Mouse (Mus musculus): ENCODE measurements around the gene Mrps10. TPM values are rescaled to one million over a fixed set of nuclear protein-coding genes. Genes with fewer than 3 reads are reported as not detected.
"Not testable (repeated sequence)": the region's sequence is repeated elsewhere in the genome, so short reads cannot be mapped to it uniquely, and the experiment has no call there.

Mrps10 gene
- polyA plus RNA-seq, 1 experiment from 2014 or later = 72.9 TPM

- WGBS = 21% methylated on average over 23 of the region's 24 CpGs
- Histone ChIP-seq H3K36me3 (ENCODE audit: control insufficient read depth, insufficient read depth, low read length) (no peaks in the 10 kb centered on the region), H3K4me2 (ENCODE audit: low read depth, low read length) (peak overlapping the region; percentile 54), H3K4me3 (ENCODE audit: low read depth, low read length) (peak overlapping the region; percentile 33), H3K4me1 (ENCODE audit: control insufficient read depth, insufficient read depth, low read length) (peaks cover 9% of the 10 kb centered on the region), H3K27ac (replicated peaks; ENCODE audit: low read depth, low read length) (no peak overlapping the region), H3K9ac (ENCODE audit: low read depth, low read length) (0 out of 2 replicates have a peak overlapping the region, but pooled peaks have one; percentile 45), H3K9me3 (ENCODE audit: control insufficient read depth, low read length) (no peaks in the 10 kb centered on the region), H3K27me3 (replicated peaks; ENCODE audit: control insufficient read depth, insufficient read depth, low read length) (peaks cover 26% of the 10 kb centered on the region)
- DNase-seq (ENCODE audit: low spot score) = peak; percentile 8
- ATAC-seq (ENCODE audit: low read depth) = peak; percentile 20; the same call in 1 of the 2 replicates
These were observed 25.7 kb downstream of the Mrps10 start for GRCm38 (mm10) chr17:47394223-47394869.

- Histone ChIP-seq H3K27ac (replicated peaks; ENCODE audit: low read depth, low read length) (no peak overlapping the region), H3K4me3 (ENCODE audit: low read depth, low read length) (peak overlapping the region; percentile 33), H3K4me2 (ENCODE audit: low read depth, low read length) (peak overlapping the region; percentile 54), H3K36me3 (ENCODE audit: control insufficient read depth, insufficient read depth, low read length) (no peaks in the 10 kb centered on the region), H3K27me3 (replicated peaks; ENCODE audit: control insufficient read depth, insufficient read depth, low read length) (peaks cover 29% of the 10 kb centered on the region), H3K9me3 (ENCODE audit: control insufficient read depth, low read length) (no peaks in the 10 kb centered on the region), H3K9ac (ENCODE audit: low read depth, low read length) (0 out of 2 replicates have a peak overlapping the region, but pooled peaks have one; percentile 7), H3K4me1 (ENCODE audit: control insufficient read depth, insufficient read depth, low read length) (peaks cover 9% of the 10 kb centered on the region)
- DNase-seq (ENCODE audit: low spot score) (peak; percentile 61), ATAC-seq (ENCODE audit: low read depth) (peak; percentile 78)
- WGBS = 3% methylated on average over 16 of the region's 20 CpGs
These were observed 26.8 kb downstream of the Mrps10 start for GRCm38 (mm10) chr17:47395376-47395913.

- Histone ChIP-seq H3K36me3 (ENCODE audit: control insufficient read depth, insufficient read depth, low read length) (no peaks in the 10 kb centered on the region), H3K9me3 (ENCODE audit: control insufficient read depth, low read length) (no peaks in the 10 kb centered on the region), H3K27ac (replicated peaks; ENCODE audit: low read depth, low read length) (no peak overlapping the region), H3K4me1 (ENCODE audit: control insufficient read depth, insufficient read depth, low read length) (peaks cover 9% of the 10 kb centered on the region), H3K4me3 (ENCODE audit: low read depth, low read length) (no peak overlapping the region), H3K27me3 (replicated peaks; ENCODE audit: control insufficient read depth, insufficient read depth, low read length) (peaks cover 28% of the 10 kb centered on the region), H3K9ac (ENCODE audit: low read depth, low read length) (no peak overlapping the region), H3K4me2 (ENCODE audit: low read depth, low read length) (no peak overlapping the region)
- 74% methylated on average over 7 of the region's 8 CpGs for WGBS
- DNase-seq (ENCODE audit: low spot score) (no peak), ATAC-seq (ENCODE audit: low read depth) (no peak)
These were observed 30.4 kb downstream of the Mrps10 start for GRCm38 (mm10) chr17:47399091-47399490.

- Histone ChIP-seq H3K27ac (replicated peaks; ENCODE audit: low read depth, low read length) (no peak within 1 kb of the TSS), H3K9me3 (ENCODE audit: control insufficient read depth, low read length) (no peaks in the 10 kb centered on the region), H3K27me3 (replicated peaks; ENCODE audit: control insufficient read depth, insufficient read depth, low read length) (peaks cover 15% of the 10 kb centered on the region), H3K9ac (ENCODE audit: low read depth, low read length) (no peak within 1 kb of the TSS), H3K36me3 (ENCODE audit: control insufficient read depth, insufficient read depth, low read length) (no peaks in the 10 kb centered on the region), H3K4me3 (ENCODE audit: low read depth, low read length) (no peak within 1 kb of the TSS), H3K4me2 (ENCODE audit: low read depth, low read length) (no peak within 1 kb of the TSS), H3K4me1 (ENCODE audit: control insufficient read depth, insufficient read depth, low read length) (0 out of 2 replicates have a peak, but pooled peaks cover under 1% of the 10 kb centered on the region)
- 36% methylated on average over 10 of the region's 10 CpGs for WGBS
- no peak for DNase-seq (ENCODE audit: low spot score)
- no peak for ATAC-seq (ENCODE audit: low read depth)
These were observed 31.8 kb downstream of the Mrps10 start, which contains the start of gene Guca1a for GRCm38 (mm10) chr17:47400451-47400850. Gene Guca1a (minus strand): TSS chr17:47400584.

GRCm38 (mm10) chr17:47407717-47408557 is 39.2 kb downstream of the Mrps10 start:
- 60% methylated on average over 10 of the region's 10 CpGs for WGBS
- H3K4me2 ChIP-seq (ENCODE audit: low read depth, low read length) = no peak overlapping the region
- DNase-seq (ENCODE audit: low spot score) (no peak), ATAC-seq (ENCODE audit: low read depth) (no peak)
- no peak overlapping the region for H3K9ac ChIP-seq (ENCODE audit: low read depth, low read length)
- H3K27ac ChIP-seq (replicated peaks; ENCODE audit: low read depth, low read length) = no peak overlapping the region
- no peaks in the 10 kb centered on the region for H3K4me1 ChIP-seq (ENCODE audit: control insufficient read depth, insufficient read depth, low read length)
- no peaks in the 10 kb centered on the region for H3K9me3 ChIP-seq (ENCODE audit: control insufficient read depth, low read length)
- peaks cover 25% of the 10 kb centered on the region for H3K27me3 ChIP-seq (replicated peaks; ENCODE audit: control insufficient read depth, insufficient read depth, low read length)
- H3K36me3 ChIP-seq (ENCODE audit: control insufficient read depth, insufficient read depth, low read length) = no peaks in the 10 kb centered on the region
- no peak overlapping the region for H3K4me3 ChIP-seq (ENCODE audit: low read depth, low read length)

- Histone ChIP-seq H3K27me3 (replicated peaks; ENCODE audit: control insufficient read depth, insufficient read depth, low read length) (peaks cover 25% of the 10 kb centered on the region), H3K27ac (replicated peaks; ENCODE audit: low read depth, low read length) (no peak overlapping the region), H3K9me3 (ENCODE audit: control insufficient read depth, low read length) (no peaks in the 10 kb centered on the region), H3K4me1 (ENCODE audit: control insufficient read depth, insufficient read depth, low read length) (no peaks in the 10 kb centered on the region), H3K36me3 (ENCODE audit: control insufficient read depth, insufficient read depth, low read length) (no peaks in the 10 kb centered on the region), H3K4me3 (ENCODE audit: low read depth, low read length) (no peak overlapping the region), H3K9ac (ENCODE audit: low read depth, low read length) (no peak overlapping the region), H3K4me2 (ENCODE audit: low read depth, low read length) (no peak overlapping the region)
- DNase-seq (ENCODE audit: low spot score) (peak; percentile 63), ATAC-seq (ENCODE audit: low read depth) (peak; percentile 59; the same call in 1 of the 2 replicates)
- WGBS = 20% methylated on average over 8 of the region's 8 CpGs
These were observed 39.8 kb downstream of the Mrps10 start for GRCm38 (mm10) chr17:47408558-47408898.

- not testable (repeated sequence) for H3K4me1 ChIP-seq (ENCODE audit: control insufficient read depth, insufficient read depth, low read length); H3K27ac ChIP-seq (replicated peaks; ENCODE audit: low read depth, low read length); H3K9me3 ChIP-seq (ENCODE audit: control insufficient read depth, low read length); H3K36me3 ChIP-seq (ENCODE audit: control insufficient read depth, insufficient read depth, low read length)
- peak overlapping the region; percentile 39 for H3K4me3 ChIP-seq (ENCODE audit: low read depth, low read length)
- H3K4me2 ChIP-seq (ENCODE audit: low read depth, low read length) = peak overlapping the region; percentile 64
- WGBS = 5% methylated on average over 40 of the region's 74 CpGs
- H3K9ac ChIP-seq (ENCODE audit: low read depth, low read length) = peak overlapping the region; percentile 45
- DNase-seq (ENCODE audit: low spot score) (peak; percentile 28), ATAC-seq (ENCODE audit: low read depth) (peak; percentile 41; the same call in 1 of the 2 replicates)
- peaks cover 25% of the 10 kb centered on the region for H3K27me3 ChIP-seq (replicated peaks; ENCODE audit: control insufficient read depth, insufficient read depth, low read length)
These were observed 41.5 kb downstream of the Mrps10 start for GRCm38 (mm10) chr17:47409897-47410861.

GRCm38 (mm10) chr17:47420195-47420594 is 51.5 kb downstream of the Mrps10 start:
- Histone ChIP-seq H3K4me3 (ENCODE audit: low read depth, low read length) (no peak overlapping the region), H3K27me3 (replicated peaks; ENCODE audit: control insufficient read depth, insufficient read depth, low read length) (no peaks in the 10 kb centered on the region), H3K9me3 (ENCODE audit: control insufficient read depth, low read length) (no peaks in the 10 kb centered on the region), H3K4me1 (ENCODE audit: control insufficient read depth, insufficient read depth, low read length) (no peaks in the 10 kb centered on the region), H3K4me2 (ENCODE audit: low read depth, low read length) (no peak overlapping the region), H3K36me3 (ENCODE audit: control insufficient read depth, insufficient read depth, low read length) (no peaks in the 10 kb centered on the region), H3K27ac (replicated peaks; ENCODE audit: low read depth, low read length) (no peak overlapping the region), H3K9ac (ENCODE audit: low read depth, low read length) (no peak overlapping the region)
- 69% methylated on average over 2 of the region's 2 CpGs for WGBS
- ATAC-seq (ENCODE audit: low read depth) (no peak), DNase-seq (ENCODE audit: low spot score) (no peak)
